Mouse (Mus musculus) CH12.LX (cell line): ENCODE results near the gene Pml. TPM values are rescaled to one million over a fixed set of nuclear protein-coding genes. Genes with fewer than 3 reads are reported as not detected.

Source experiments
- DNase-seq: peaks from one replicate; pipeline ENCODE4 v3.0.0-alpha.2; 2013; ENCODE audit errors: extremely low read depth
- H3K27ac ChIP-seq: 2 replicates; pipeline ENCODE4 v1.5.1; 2012; ENCODE audit warnings: low read depth, mild to moderate bottlenecking, control low read depth, moderate library complexity; ENCODE audit not compliant: insufficient read depth
- H3K27me3 ChIP-seq: replicated peaks from 2 replicates; pipeline ENCODE3; 2012; ENCODE audit warnings: inconsistent platforms
- H3K36me3 ChIP-seq, 2 experiments: replicated peaks in 1 of 2; 2 replicates each; pipeline versions ENCODE3 to v1.6.1; 2012; ENCODE audit warnings: inconsistent platforms in 1 of 2, low read length in 1 of 2, mild to moderate bottlenecking in 1 of 2, mixed read lengths in 1 of 2, moderate library complexity in 1 of 2; ENCODE audit not compliant: control insufficient read depth in 1 of 2, insufficient read depth in 1 of 2
- H3K4me1 ChIP-seq, 2 experiments: 2 replicates each; pipeline ENCODE4 v1.6.1; 2012; ENCODE audit warnings: inconsistent platforms in 1 of 2, moderate library complexity in 1 of 2; ENCODE audit not compliant: insufficient read depth in 2 of 2, control insufficient read depth in 1 of 2
- H3K4me2 ChIP-seq: 2 replicates; pipeline ENCODE4 v1.6.1; 2012; ENCODE audit warnings: low read depth, mild to moderate bottlenecking, control low read depth; ENCODE audit not compliant: poor library complexity, insufficient read depth, severe bottlenecking
- H3K4me3 ChIP-seq, 3 experiments: fragments of 150-350 bp in 1 of 3; sonication (generic) in 1 of 3; replicated peaks in 1 of 3; 2 replicates each; pipeline versions ENCODE3 to v1.5.1; 2011 to 2012; ENCODE audit warnings: low read depth in 2 of 3, low read length in 2 of 3, mild to moderate bottlenecking in 2 of 3, moderate library complexity in 2 of 3, control low read depth in 1 of 3, improper control_type of control experiment in 1 of 3, inconsistent platforms in 1 of 3, mixed read lengths in 1 of 3; ENCODE audit not compliant: poor library complexity in 1 of 3
- H3K79me2 ChIP-seq: replicated peaks from 2 replicates; pipeline ENCODE4 v1.6.1; 2012; ENCODE audit warnings: mild to moderate bottlenecking, moderate library complexity; ENCODE audit not compliant: control insufficient read depth, poor library complexity, insufficient read depth, severe bottlenecking; ENCODE audit errors: extremely low read depth
- H3K9ac ChIP-seq: 2 replicates; pipeline ENCODE4 v1.6.1; 2012; ENCODE audit warnings: low read depth, mild to moderate bottlenecking, control low read depth, moderate library complexity; ENCODE audit not compliant: insufficient read depth
- H3K9me3 ChIP-seq: replicated peaks from 2 replicates; pipeline ENCODE3; 2012; ENCODE audit warnings: low read length, inconsistent platforms, mixed read lengths
- BHLHE40 ChIP-seq: IDR thresholded peaks from 2 replicates; pipeline ENCODE4 v1.6.1; 2011; ENCODE audit warnings: mild to moderate bottlenecking, low read depth, low read length, improper control_type of control experiment
- CHD1 ChIP-seq: IDR thresholded peaks from 2 replicates; pipeline ENCODE4 v1.6.1; 2012; ENCODE audit warnings: low read depth, low read length, improper control_type of control experiment, inconsistent platforms
- CHD2 ChIP-seq: IDR thresholded peaks from 2 replicates; pipeline ENCODE4 v1.6.1; 2011; ENCODE audit warnings: low read length, improper control_type of control experiment
- CTCF ChIP-seq, 2 experiments: IDR thresholded peaks in 1 of 2; conservative IDR thresholded peaks in 1 of 2; 2 replicates each; pipeline ENCODE4 v1.5.1; 2011 to 2012; ENCODE audit warnings: low read depth in 2 of 2, low read length in 2 of 2, improper control_type of control experiment in 1 of 2, inconsistent platforms in 1 of 2, mild to moderate bottlenecking in 1 of 2, moderate library complexity in 1 of 2
- E2F4 ChIP-seq: IDR thresholded peaks from 2 replicates; pipeline ENCODE4 v1.6.1; 2011; ENCODE audit warnings: low read depth, low read length, improper control_type of control experiment; ENCODE audit not compliant: insufficient replicate concordance
- ETS1 ChIP-seq: conservative IDR thresholded peaks from 2 replicates; pipeline ENCODE4 v1.6.1; 2012; ENCODE audit warnings: low read depth, mild to moderate bottlenecking, inconsistent platforms, low read length, improper control_type of control experiment, moderate library complexity
- GABPA ChIP-seq: IDR thresholded peaks from 2 replicates; pipeline ENCODE4 v1.6.1; 2012; ENCODE audit warnings: low read depth, low read length, improper control_type of control experiment, inconsistent platforms; ENCODE audit not compliant: insufficient replicate concordance
- HCFC1 ChIP-seq: IDR thresholded peaks from 2 replicates; pipeline ENCODE4 v1.6.1; 2012; ENCODE audit warnings: low read depth, mild to moderate bottlenecking, inconsistent platforms, low read length, improper control_type of control experiment
- JUN ChIP-seq: IDR thresholded peaks from 2 replicates; pipeline ENCODE4 v1.6.1; 2011; ENCODE audit warnings: low read depth, mild to moderate bottlenecking, low read length, improper control_type of control experiment, moderate library complexity; ENCODE audit not compliant: insufficient read depth
- KAT2A ChIP-seq: IDR thresholded peaks from 2 replicates; pipeline ENCODE4 v1.6.1; 2012; ENCODE audit warnings: low read length, improper control_type of control experiment, inconsistent platforms; ENCODE audit not compliant: insufficient replicate concordance
- MAZ ChIP-seq: IDR thresholded peaks from 2 replicates; pipeline ENCODE4 v1.6.1; 2012; ENCODE audit warnings: low read depth, mild to moderate bottlenecking, inconsistent platforms, low read length, improper control_type of control experiment, moderate library complexity
- NELFE ChIP-seq: IDR thresholded peaks from 2 replicates; pipeline ENCODE4 v1.6.1; 2011; ENCODE audit warnings: low read depth, low read length, improper control_type of control experiment
- NRF1 ChIP-seq: IDR thresholded peaks from 2 replicates; pipeline ENCODE4 v1.6.1; 2014; ENCODE audit warnings: low read depth, mild to moderate bottlenecking, inconsistent platforms, low read length, improper control_type of control experiment, moderate library complexity
- POLR2A ChIP-seq: IDR thresholded peaks from 2 replicates; pipeline ENCODE4 v1.6.1; 2011; ENCODE audit warnings: low read depth, mild to moderate bottlenecking, improper control_type of control experiment, low read length
- SMC3 ChIP-seq: IDR thresholded peaks from 2 replicates; pipeline ENCODE4 v1.6.1; 2011; ENCODE audit warnings: low read depth, low read length, improper control_type of control experiment
- TBP ChIP-seq: conservative IDR thresholded peaks from 2 replicates; pipeline ENCODE4 v1.6.1; 2011; ENCODE audit warnings: low read depth, low read length, improper control_type of control experiment
- TCF12 ChIP-seq: IDR thresholded peaks from 2 replicates; pipeline ENCODE4 v1.6.1; 2014; ENCODE audit warnings: low read depth, mild to moderate bottlenecking, inconsistent platforms, low read length, improper control_type of control experiment
- ZC3H11A ChIP-seq: IDR thresholded peaks from 2 replicates; pipeline ENCODE4 v1.6.1; 2012; ENCODE audit warnings: low read depth, mild to moderate bottlenecking, inconsistent platforms, low read length, improper control_type of control experiment
- ZKSCAN1 ChIP-seq: IDR thresholded peaks from 2 replicates; pipeline ENCODE4 v1.6.1; 2012; ENCODE audit warnings: low read depth, inconsistent platforms, low read length, improper control_type of control experiment, borderline replicate concordance
- ZNF384 ChIP-seq: IDR thresholded peaks from 2 replicates; pipeline ENCODE4 v1.6.1; 2012; ENCODE audit warnings: low read depth, low read length, improper control_type of control experiment, inconsistent platforms
- dilution Hi-C: fragments of 300-500 bp; cut with MboI; formaldehyde crosslinking; loops from 2 replicates; pipeline ENCODE4 v1.14.3; 2020; ENCODE audit warnings: low sequenced_read_pairs; ENCODE audit not compliant: extremely low pct_unique_long_range_greater_than_20kb, extremely low pct_ligation_motif_present
- in situ Hi-C: fragments of 300-500 bp; cut with MboI; formaldehyde crosslinking; loops from 3 replicates; pipeline ENCODE4 v1.14.3; 2019; ENCODE audit warnings: low sequenced_read_pairs, low pct_ligation_motif_present, low pct_unique_long_range_greater_than_20kb, mixed read lengths
- polyA plus RNA-seq: library from polyadenylated mRNA; unstranded; fragments of >175 nt; gene quantifications from 2 replicates; pipeline ENCODE4 v1.2.1, GENCODE M21; 2012; ENCODE audit warnings: low read depth; ENCODE audit not compliant: insufficient read length
- total RNA-seq, 2 experiments: library from RNA; depleted of rRNA; stranded (reverse); fragments of 300-350 nt in 1 of 2; fragments of >200 nt in 1 of 2; gene quantifications; 2 replicates each; pipeline ENCODE4 v1.2.3; 2012 to 2014

Pml gene
- total and polyA plus RNA-seq, 3 experiments: 8.3 to 56.9 (median 21.2) TPM

- no peak overlapping the region for H3K9ac ChIP-seq
- no peaks in the 10 kb centered on the region for H3K27me3 ChIP-seq
- no peak for TF ChIP-seq TBP
- TF ChIP-seq ZC3H11A: no peak
- no peak for TF ChIP-seq CHD2
- no peak for TF ChIP-seq JUN
- TF ChIP-seq GABPA: no peak
- TF ChIP-seq SMC3: no peak
- no peak for TF ChIP-seq NELFE
- no peak for TF ChIP-seq E2F4
- no peak for TF ChIP-seq HCFC1
- TF ChIP-seq KAT2A: no peak
- no peak for TF ChIP-seq BHLHE40
- TF ChIP-seq ZNF384: no peak
- TF ChIP-seq NRF1: no peak
- TF ChIP-seq ZKSCAN1: no peak
- no peak for TF ChIP-seq POLR2A
- TF ChIP-seq CTCF (conservative IDR thresholded peaks at IDR 0.05 in 1 of 2, IDR thresholded peaks at IDR 0.05 in 1 of 2; ENCODE audit: low read depth in 2 of 2, low read length in 2 of 2): no peak
- TF ChIP-seq MAZ: no peak
- TF ChIP-seq TCF12: no peak
- TF ChIP-seq ETS1: no peak
- no peak for DNase-seq
- H3K27ac ChIP-seq: 0 out of 2 replicates have a peak overlapping the region, but pooled peaks have one; percentile 15
- in situ Hi-C loops: no loop called here
- peaks cover 19 to 55% of the 10 kb centered on the region in 2 experiments for H3K36me3 ChIP-seq
- H3K4me2 ChIP-seq: no peak overlapping the region
- H3K9me3 ChIP-seq: no peaks in the 10 kb centered on the region
- peaks cover 16 to 56% of the 10 kb centered on the region in 2 experiments for H3K4me1 ChIP-seq
- peaks cover 65% of the 10 kb centered on the region for H3K79me2 ChIP-seq
- dilution Hi-C loops: no loop called here
- no peak overlapping the region for H3K4me3 ChIP-seq
Measured at GRCm38 (mm10) chr9:58243696-58244095, 5.9 kb downstream of the Pml start.

GRCm38 (mm10) chr9:58242696-58243095 lies 6.9 kb downstream of the Pml start:
- Histone ChIP-seq H3K4me2 (peak overlapping the region; percentile 55; the same call in 1 of the 2 replicates), H3K27ac (no peak overlapping the region; the same call in 1 of the 2 replicates), H3K4me1 (peaks cover 19 to 56% of the 10 kb centered on the region in 2 experiments), H3K9ac (no peak overlapping the region), H3K9me3 (no peaks in the 10 kb centered on the region), H3K36me3 (peaks cover 22 to 61% of the 10 kb centered on the region in 2 experiments), H3K27me3 (no peaks in the 10 kb centered on the region), H3K4me3 (no peak overlapping the region), H3K79me2 (peaks cover 59% of the 10 kb centered on the region)
- in situ Hi-C loops (no loop called here), dilution Hi-C loops (no loop called here)
- no peak for TF ChIP-seq CHD1
- no peak for DNase-seq
